In the genomic region with DNA sequence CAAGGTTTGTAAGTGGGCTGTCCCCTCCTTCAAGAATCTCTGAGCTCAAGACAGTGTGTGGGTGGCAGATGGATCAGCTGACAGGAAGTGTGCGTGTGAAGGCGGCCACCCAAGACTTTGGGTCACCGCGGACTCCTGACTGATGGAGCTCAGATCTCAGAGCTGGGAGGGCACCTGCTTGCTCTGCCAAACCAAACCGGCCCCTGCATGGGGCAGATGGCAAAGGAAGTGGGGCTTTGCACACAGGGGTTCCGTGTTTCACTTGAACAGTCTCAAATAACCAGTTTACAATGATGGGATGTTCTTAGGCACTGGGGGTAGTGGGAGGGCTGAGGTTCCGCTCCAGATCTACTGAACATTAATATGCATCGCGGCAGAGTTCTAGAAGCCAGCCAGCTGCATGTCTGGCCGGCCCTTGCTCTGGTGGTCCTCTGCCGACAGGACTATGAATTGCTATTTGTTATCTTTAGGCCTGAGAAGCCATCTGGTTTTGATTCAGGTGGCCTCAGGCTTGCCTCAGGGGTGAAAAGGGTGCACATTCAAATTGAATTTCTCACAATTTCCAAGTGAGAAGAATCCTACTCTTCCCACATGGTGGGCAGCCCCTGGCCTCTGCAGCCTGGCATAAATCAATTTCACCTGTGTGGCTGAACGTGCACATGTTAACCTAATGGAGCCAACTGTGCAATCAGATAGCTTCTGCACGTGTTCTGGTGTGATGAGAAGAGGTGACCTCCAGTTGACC, we compare ENCODE assay signal across 11 mouse cellular contexts.
DNase-seq lines count a peak whose midpoint lies in the region; ATAC-seq lines count a peak whose summit lies in the region.
"Had no signal": no experiment of that assay in that cellular context is flagged by ENCODE, and none has a peak within 500 bp of the region (broad histone marks: within the 10 kb centered on the region; RNA-seq: fewer than 3 reads in every experiment).

No protein-coding gene starts in this region.

- 22% methylated on average over 13 of the region's 13 CpGs for WGBS in limb, embryonic 11.5 days
- WGBS in midbrain, embryonic 15.5 days = 75% methylated on average over 13 of the region's 13 CpGs

- H3K27ac ChIP-seq in limb, embryonic 11.5 days (replicated peaks; ENCODE audit: low read depth, low read length) = 0 out of 2 replicates have a peak overlapping the region, but pooled peaks have one; percentile 14
- H3K27ac ChIP-seq in midbrain, embryonic 15.5 days = no peak overlapping the region
- H3K27ac ChIP-seq: heart, embryonic 15.5 days; neural tube, embryonic 12.5 days had no signal

- H3K27me3 ChIP-seq in limb, embryonic 11.5 days (ENCODE audit: control insufficient read depth, insufficient read depth, low read length) = no peaks in the 10 kb centered on the region
- no peaks in the 10 kb centered on the region for H3K27me3 ChIP-seq in midbrain, embryonic 15.5 days (replicated peaks)
- H3K27me3 ChIP-seq: heart, embryonic 15.5 days; neural tube, embryonic 12.5 days; Patski had no signal

- peaks cover 34% of the 10 kb centered on the region for H3K4me1 ChIP-seq in limb, embryonic 11.5 days (ENCODE audit: control insufficient read depth, insufficient read depth, low read length)
- H3K4me1 ChIP-seq in midbrain, embryonic 15.5 days = no peaks in the 10 kb centered on the region
- H3K4me1 ChIP-seq: neural tube, embryonic 12.5 days had no signal

- H3K4me2 ChIP-seq in limb, embryonic 11.5 days (ENCODE audit: low read depth, severe bottlenecking) = peak overlapping the region; percentile 25; the same call in 1 of the 2 replicates
- no peak overlapping the region for H3K4me2 ChIP-seq in midbrain, embryonic 15.5 days
- H3K4me2 ChIP-seq: heart, embryonic 15.5 days; neural tube, embryonic 12.5 days had no signal

- H3K9ac ChIP-seq in limb, embryonic 11.5 days (ENCODE audit: low read length) = no peak overlapping the region
- no peak overlapping the region for H3K9ac ChIP-seq in midbrain, embryonic 15.5 days
- H3K9ac ChIP-seq: heart, embryonic 15.5 days; neural tube, embryonic 12.5 days had no signal

- no peaks in the 10 kb centered on the region for H3K36me3 ChIP-seq in limb, embryonic 11.5 days (ENCODE audit: control insufficient read depth, insufficient read depth, low read length)
- H3K36me3 ChIP-seq in midbrain, embryonic 15.5 days (replicated peaks) = no peaks in the 10 kb centered on the region
- H3K36me3 ChIP-seq: heart, embryonic 15.5 days; neural tube, embryonic 12.5 days had no signal

- no peaks in the 10 kb centered on the region for H3K9me3 ChIP-seq in limb, embryonic 11.5 days (ENCODE audit: control insufficient read depth, low read length)
- no peaks in the 10 kb centered on the region for H3K9me3 ChIP-seq in midbrain, embryonic 15.5 days
- H3K9me3 ChIP-seq: heart, embryonic 15.5 days; neural tube, embryonic 12.5 days had no signal

- peak; percentile 35 for DNase-seq in heart, postnatal 4 days
- no peak for DNase-seq in heart, postnatal 25 days (ENCODE audit: low spot score)
- peak; percentile 26 for DNase-seq in urinary bladder, postnatal 14 days (ENCODE audit: low spot score)
- no peak for DNase-seq in urinary bladder, postnatal 10 days (ENCODE audit: low spot score)
- DNase-seq in limb, embryonic 11.5 days (ENCODE audit: low spot score) = peak; percentile 72
- DNase-seq in right cerebral cortex, adult 2 months (ENCODE audit: low spot score in 2 of 2) = no peak
- DNase-seq in urinary bladder, adult 18-20 months (ENCODE audit: low spot score in 2 of 2) = no peak

- intact Hi-C loops in heart, postnatal 25 days (cut with DNase I) = no loop called here

- peak; percentile 75 for ATAC-seq in limb, embryonic 11.5 days (ENCODE audit: insufficient number of reproducible peaks, low FRiP score, low TSS enrichment, low read depth)
- no peak for ATAC-seq in midbrain, embryonic 15.5 days (replicated peaks)

- H3K4me3 ChIP-seq in limb, embryonic 11.5 days (ENCODE audit: low read depth, low read length) = no peak overlapping the region
- no peak overlapping the region for H3K4me3 ChIP-seq in midbrain, embryonic 15.5 days
- H3K4me3 ChIP-seq: heart, embryonic 15.5 days; neural tube, embryonic 12.5 days had no signal

Comparison
In these comparisons a context has a peak if more than half of its experiments do, and no peak if none do; other contexts are left out.
1. DNase-seq: peak in heart, postnatal 4 days (single experiment), urinary bladder, postnatal 14 days (single experiment) and limb, embryonic 11.5 days (single experiment); none in heart, postnatal 25 days (single experiment), urinary bladder, postnatal 10 days (single experiment), right cerebral cortex, adult 2 months (0 of 2) and urinary bladder, adult 18-20 months (0 of 2).